Mouse (Mus musculus): ENCODE results near the gene Zfp536. TPM values are rescaled to one million over a fixed set of nuclear protein-coding genes. Genes with fewer than 3 reads are reported as not detected.
"Not testable (repeated sequence)": the region's sequence is repeated elsewhere in the genome, so short reads cannot be mapped to it uniquely, and the experiment has no call there.

The Zfp536 gene
- polyA plus RNA-seq, 1 experiment: not detected

DNA sequence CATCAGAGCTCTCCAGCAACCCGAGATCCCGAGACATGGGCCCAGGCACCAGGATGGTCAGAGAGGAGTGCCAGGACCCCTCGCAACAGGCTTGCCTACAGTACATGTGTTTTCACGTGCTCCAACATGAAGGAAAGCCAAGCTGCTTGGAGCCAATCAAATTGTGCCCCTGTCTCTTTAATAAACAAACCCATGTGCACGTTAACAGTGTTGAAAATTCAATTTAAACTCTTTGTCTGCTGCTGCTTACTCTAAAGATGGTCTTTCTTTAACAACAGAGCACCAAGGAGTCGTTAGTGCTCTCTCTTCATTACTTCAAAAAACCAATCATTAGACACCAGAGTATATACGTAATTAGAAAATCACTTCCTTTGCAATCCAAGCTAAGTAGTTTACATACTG is 50.2 kb downstream of the Zfp536 start:
- Histone ChIP-seq H3K4me3 (ENCODE audit: insufficient read depth, poor library complexity, severe bottlenecking) (no peak overlapping the region), H3K79me2 (ENCODE audit: control insufficient read depth, insufficient read depth) (no peaks in the 10 kb centered on the region), H3ac (ENCODE audit: control insufficient read depth, insufficient read length, low read depth) (no peak overlapping the region), H3K27me3 (ENCODE audit: control insufficient read depth, insufficient read depth, insufficient read length) (no peaks in the 10 kb centered on the region), H3K79me3 (ENCODE audit: low read depth) (no peaks in the 10 kb centered on the region), H3K36me3 (ENCODE audit: control insufficient read depth, insufficient read depth) (no peaks in the 10 kb centered on the region)
- TF ChIP-seq CEBPB (IDR thresholded peaks at IDR 0.05; ENCODE audit: low read depth): no peak
- TF ChIP-seq FOSL1 (IDR thresholded peaks at IDR 0.05; ENCODE audit: insufficient read depth, low read length, poor library complexity, severe bottlenecking): no peak
- TF ChIP-seq USF1 (IDR thresholded peaks at IDR 0.05; ENCODE audit: low read depth): no peak
- TF ChIP-seq MAX (IDR thresholded peaks at IDR 0.05): no peak

- Histone ChIP-seq H3K27me3 (ENCODE audit: control insufficient read depth, insufficient read depth, insufficient read length) (peaks cover 4% of the 10 kb centered on the region), H3K4me3 (ENCODE audit: insufficient read depth, poor library complexity, severe bottlenecking) (no peak overlapping the region), H3K79me3 (ENCODE audit: low read depth) (no peaks in the 10 kb centered on the region), H3K79me2 (ENCODE audit: control insufficient read depth, insufficient read depth) (no peaks in the 10 kb centered on the region), H3ac (ENCODE audit: control insufficient read depth, insufficient read length, low read depth) (no peak overlapping the region), H3K36me3 (ENCODE audit: control insufficient read depth, insufficient read depth) (no peaks in the 10 kb centered on the region)
- no peak for TF ChIP-seq USF1 (IDR thresholded peaks at IDR 0.05; ENCODE audit: low read depth)
- TF ChIP-seq MAX (IDR thresholded peaks at IDR 0.05): no peak
- TF ChIP-seq CTCF (IDR thresholded peaks at IDR 0.05; ENCODE audit: control insufficient read depth, insufficient read depth, insufficient read length): no peak
- no peak for TF ChIP-seq FOSL1 (IDR thresholded peaks at IDR 0.05; ENCODE audit: insufficient read depth, low read length, poor library complexity, severe bottlenecking)
- TF ChIP-seq CEBPB (IDR thresholded peaks at IDR 0.05; ENCODE audit: low read depth): no peak
- TF ChIP-seq MYOG (IDR thresholded peaks at IDR 0.05; ENCODE audit: control insufficient read depth, extremely low read depth, insufficient read length): no peak
- no peak for TF ChIP-seq MYOD1 (IDR thresholded peaks at IDR 0.05; ENCODE audit: control insufficient read depth, insufficient read length, low read depth)
Measured at GRCm38 (mm10) chr7:37721676-37722075, 51.8 kb downstream of the Zfp536 start.

GRCm38 (mm10) chr7:37718671-37719402 is 54.6 kb downstream of the Zfp536 start:
- H3K79me2 ChIP-seq (ENCODE audit: control insufficient read depth, insufficient read depth): no peaks in the 10 kb centered on the region
- no peak for TF ChIP-seq CTCF (IDR thresholded peaks at IDR 0.05; ENCODE audit: control insufficient read depth, insufficient read depth, insufficient read length)
- TF ChIP-seq MYOG (IDR thresholded peaks at IDR 0.05; ENCODE audit: control insufficient read depth, extremely low read depth, insufficient read length): no peak
- TF ChIP-seq MAX (IDR thresholded peaks at IDR 0.05): no peak
- TF ChIP-seq CEBPB (IDR thresholded peaks at IDR 0.05; ENCODE audit: low read depth): no peak
- TF ChIP-seq USF1 (IDR thresholded peaks at IDR 0.05; ENCODE audit: low read depth): no peak
- TF ChIP-seq FOSL1 (IDR thresholded peaks at IDR 0.05; ENCODE audit: insufficient read depth, low read length, poor library complexity, severe bottlenecking): no peak
- no peak for TF ChIP-seq MYOD1 (IDR thresholded peaks at IDR 0.05; ENCODE audit: control insufficient read depth, insufficient read length, low read depth)
- no peaks in the 10 kb centered on the region for H3K79me3 ChIP-seq (ENCODE audit: low read depth)
- H3K36me3 ChIP-seq (ENCODE audit: control insufficient read depth, insufficient read depth): no peaks in the 10 kb centered on the region
- no peak overlapping the region for H3ac ChIP-seq (ENCODE audit: control insufficient read depth, insufficient read length, low read depth)
- peaks cover 5% of the 10 kb centered on the region for H3K27me3 ChIP-seq (ENCODE audit: control insufficient read depth, insufficient read depth, insufficient read length)
- no peak overlapping the region for H3K4me3 ChIP-seq (ENCODE audit: insufficient read depth, poor library complexity, severe bottlenecking)

GRCm38 (mm10) chr7:37717071-37717470 is 56.4 kb downstream of the Zfp536 start:
- no peak for TF ChIP-seq FOSL1 (IDR thresholded peaks at IDR 0.05; ENCODE audit: insufficient read depth, low read length, poor library complexity, severe bottlenecking)
- TF ChIP-seq MYOD1 (IDR thresholded peaks at IDR 0.05; ENCODE audit: control insufficient read depth, insufficient read length, low read depth): no peak
- TF ChIP-seq CTCF (IDR thresholded peaks at IDR 0.05; ENCODE audit: control insufficient read depth, insufficient read depth, insufficient read length): no peak
- no peak for TF ChIP-seq MYOG (IDR thresholded peaks at IDR 0.05; ENCODE audit: control insufficient read depth, extremely low read depth, insufficient read length)
- TF ChIP-seq USF1 (IDR thresholded peaks at IDR 0.05; ENCODE audit: low read depth): no peak

DNA sequence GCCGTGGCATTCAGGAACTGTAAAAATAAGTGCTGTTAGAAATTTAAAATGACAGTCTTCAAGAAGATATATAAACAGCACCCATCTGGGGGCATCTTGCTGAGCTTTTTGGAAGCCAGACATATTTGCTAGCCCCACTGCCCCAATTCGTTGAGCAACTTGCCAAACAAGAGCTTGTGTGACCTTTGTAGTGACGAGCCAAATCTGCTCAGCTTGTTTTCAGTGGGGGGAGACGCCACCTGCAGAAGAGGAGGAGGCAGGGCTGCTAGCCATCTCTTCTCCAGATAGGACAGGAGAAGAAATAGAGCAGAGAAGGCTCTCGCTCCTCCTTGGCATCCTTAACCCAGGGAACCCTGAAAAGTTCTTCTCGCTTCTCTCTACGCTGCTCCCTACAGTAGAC is 56.8 kb downstream of the Zfp536 start:
- peaks cover 5% of the 10 kb centered on the region for H3K27me3 ChIP-seq (ENCODE audit: control insufficient read depth, insufficient read depth, insufficient read length)
- no peak overlapping the region for H3K4me3 ChIP-seq (ENCODE audit: insufficient read depth, poor library complexity, severe bottlenecking)
- TF ChIP-seq CTCF (IDR thresholded peaks at IDR 0.05; ENCODE audit: control insufficient read depth, insufficient read depth, insufficient read length): no peak

More at GRCm38 (mm10) chr7:37717071-37717470, 56.4 kb downstream of the Zfp536 start:
- Histone ChIP-seq H3K36me3 (ENCODE audit: control insufficient read depth, insufficient read depth) (no peaks in the 10 kb centered on the region), H3ac (ENCODE audit: control insufficient read depth, insufficient read length, low read depth) (no peak overlapping the region), H3K27me3 (ENCODE audit: control insufficient read depth, insufficient read depth, insufficient read length) (peaks cover 5% of the 10 kb centered on the region), H3K79me2 (ENCODE audit: control insufficient read depth, insufficient read depth) (no peaks in the 10 kb centered on the region), H3K4me3 (ENCODE audit: insufficient read depth, poor library complexity, severe bottlenecking) (no peak overlapping the region), H3K79me3 (ENCODE audit: low read depth) (no peaks in the 10 kb centered on the region)

GRCm38 (mm10) chr7:37704464-37704863 is 69.0 kb downstream of the Zfp536 start:
- Histone ChIP-seq H3K36me3 (ENCODE audit: control insufficient read depth, insufficient read depth) (no peaks in the 10 kb centered on the region), H3K79me3 (ENCODE audit: low read depth) (no peaks in the 10 kb centered on the region), H3K27me3 (ENCODE audit: control insufficient read depth, insufficient read depth, insufficient read length) (no peaks in the 10 kb centered on the region), H3ac (ENCODE audit: control insufficient read depth, insufficient read length, low read depth) (no peak overlapping the region), H3K4me3 (ENCODE audit: insufficient read depth, poor library complexity, severe bottlenecking) (no peak overlapping the region), H3K79me2 (ENCODE audit: control insufficient read depth, insufficient read depth) (no peaks in the 10 kb centered on the region)
- no peak for TF ChIP-seq CEBPB (IDR thresholded peaks at IDR 0.05; ENCODE audit: low read depth)
- no peak for TF ChIP-seq MYOD1 (IDR thresholded peaks at IDR 0.05; ENCODE audit: control insufficient read depth, insufficient read length, low read depth)
- TF ChIP-seq CTCF (IDR thresholded peaks at IDR 0.05; ENCODE audit: control insufficient read depth, insufficient read depth, insufficient read length): no peak
- no peak for TF ChIP-seq MAX (IDR thresholded peaks at IDR 0.05)
- no peak for TF ChIP-seq MYOG (IDR thresholded peaks at IDR 0.05; ENCODE audit: control insufficient read depth, extremely low read depth, insufficient read length)

More for the DNA sequence above, 56.8 kb downstream of the Zfp536 start:
- Histone ChIP-seq H3ac (ENCODE audit: control insufficient read depth, insufficient read length, low read depth) (no peak overlapping the region), H3K79me3 (ENCODE audit: low read depth) (no peaks in the 10 kb centered on the region), H3K36me3 (ENCODE audit: control insufficient read depth, insufficient read depth) (no peaks in the 10 kb centered on the region), H3K79me2 (ENCODE audit: control insufficient read depth, insufficient read depth) (no peaks in the 10 kb centered on the region)

GRCm38 (mm10) chr7:37697378-37697777 is 76.1 kb downstream of the Zfp536 start:
- not testable (repeated sequence) for H3K27me3 ChIP-seq (ENCODE audit: control insufficient read depth, insufficient read depth, insufficient read length); H3K79me3 ChIP-seq (ENCODE audit: low read depth); H3K79me2 ChIP-seq (ENCODE audit: control insufficient read depth, insufficient read depth); H3ac ChIP-seq (ENCODE audit: control insufficient read depth, insufficient read length, low read depth); H3K36me3 ChIP-seq (ENCODE audit: control insufficient read depth, insufficient read depth); H3K4me3 ChIP-seq (ENCODE audit: insufficient read depth, poor library complexity, severe bottlenecking)

Data from C2C12 (cell line).